Mouse (Mus musculus) midbrain, embryonic 14.5 days (tissue): ENCODE data around the gene Hip1r. TPM values are rescaled to one million over a fixed set of nuclear protein-coding genes. Genes with fewer than 3 reads are reported as not detected.
A peak's percentile ranks its signal among the peaks of the same experiment; 100 is the strongest.

Experiments used
- ATAC-seq: fragments of 200-750 bp; cut with Nextera tagmentation; 2 replicates; pipeline ENCODE4 v1.8.0; 2017; ENCODE audit warnings: moderate number of reproducible peaks, moderate library complexity; ENCODE audit not compliant: low FRiP score, low TSS enrichment
- DNase-seq: peaks from one replicate; pipeline ENCODE4 v3.0.0-alpha.2; 2015
- H3K27ac ChIP-seq: fragments of 300-500 bp; sonication (generic); replicated peaks from 2 replicates; pipeline ENCODE4 v1.5.1; 2014; ENCODE audit warnings: mild to moderate bottlenecking, low read depth, low read length, moderate library complexity
- H3K27me3 ChIP-seq: fragments of 300-500 bp; sonication (generic); 2 replicates; pipeline ENCODE4 v1.6.1; 2014; ENCODE audit warnings: low read length, control low read depth, mixed read lengths; ENCODE audit not compliant: control insufficient read depth, insufficient read depth
- H3K36me3 ChIP-seq: fragments of 300-500 bp; sonication (generic); 2 replicates; pipeline ENCODE4 v1.6.1; 2014; ENCODE audit warnings: low read length, control low read depth; ENCODE audit not compliant: control insufficient read depth, insufficient read depth
- H3K4me1 ChIP-seq: fragments of 300-500 bp; sonication (generic); 2 replicates; pipeline ENCODE4 v1.6.1; 2014; ENCODE audit warnings: mild to moderate bottlenecking, antibody characterized with exemption, low read length, control low read depth; ENCODE audit not compliant: control insufficient read depth, insufficient read depth
- H3K4me2 ChIP-seq: fragments of 300-500 bp; sonication (generic); 2 replicates; pipeline ENCODE4 v1.6.1; 2014; ENCODE audit warnings: mild to moderate bottlenecking, low read length, moderate library complexity
- H3K4me3 ChIP-seq: fragments of 300-500 bp; sonication (generic); replicated peaks from 2 replicates; pipeline ENCODE4 v1.5.1; 2014; ENCODE audit warnings: low read depth, low read length
- H3K9ac ChIP-seq: fragments of 300-500 bp; sonication (generic); replicated peaks from 2 replicates; pipeline ENCODE4 v1.6.1; 2014; ENCODE audit warnings: mild to moderate bottlenecking, low read length, moderate library complexity
- H3K9me3 ChIP-seq: fragments of 300-500 bp; sonication (generic); 2 replicates; pipeline ENCODE4 v1.6.1; 2016; ENCODE audit warnings: low read length, control low read depth, mixed read lengths; ENCODE audit not compliant: control insufficient read depth
- WGBS: fragments of 180-500 bp; shearing (Covaris S2); extraction: QIAGEN DNeasy Blood & Tissue Kit; methylation state at CpG from one replicate; pipeline ENCODE4 v1.1.7; 2014; 5-methylcytosine and 5-hydroxymethylcytosine counted together
- polyA plus RNA-seq: library from polyadenylated mRNA; unstranded; fragments of >200 nt; fragmentation: Nextera tagmentation; extraction: Ambion mirVana; gene quantifications from 2 replicates; pipeline ENCODE4 v1.2.1, GENCODE M21; 2014

Gene Hip1r
- polyA plus RNA-seq, 1 experiment from 2014 or later = 24.7 TPM

GRCm38 (mm10) chr5:124019348-124020216 is 46.2 kb downstream of the Hip1r start:
- Histone ChIP-seq H3K4me3 (no peak overlapping the region), H3K9me3 (no peaks in the 10 kb centered on the region), H3K4me1 (peaks cover 21% of the 10 kb centered on the region), H3K27me3 (no peaks in the 10 kb centered on the region), H3K36me3 (no peaks in the 10 kb centered on the region), H3K27ac (no peak overlapping the region), H3K9ac (no peak overlapping the region), H3K4me2 (no peak overlapping the region)
- ATAC-seq (no peak), DNase-seq (peak; percentile 67)
- WGBS = 64% methylated on average over 12 of the region's 12 CpGs

- no peak overlapping the region for H3K27ac ChIP-seq
- no peaks in the 10 kb centered on the region for H3K36me3 ChIP-seq
- H3K9ac ChIP-seq = no peak overlapping the region
- no peaks in the 10 kb centered on the region for H3K27me3 ChIP-seq
- H3K4me1 ChIP-seq = peaks cover 37% of the 10 kb centered on the region
- DNase-seq = no peak
- H3K4me2 ChIP-seq = no peak overlapping the region
- 92% methylated on average over 11 of the region's 11 CpGs for WGBS
- no peak overlapping the region for H3K4me3 ChIP-seq
- no peak for ATAC-seq
- H3K9me3 ChIP-seq = no peaks in the 10 kb centered on the region
Observed at GRCm38 (mm10) chr5:124021148-124021547, 47.7 kb downstream of the Hip1r start.

- Histone ChIP-seq H3K36me3 (no peaks in the 10 kb centered on the region), H3K4me1 (peaks cover 35% of the 10 kb centered on the region), H3K27me3 (no peaks in the 10 kb centered on the region), H3K4me3 (no peak overlapping the region), H3K27ac (no peak overlapping the region), H3K9ac (no peak overlapping the region), H3K4me2 (no peak overlapping the region), H3K9me3 (no peaks in the 10 kb centered on the region)
- ATAC-seq (no peak), DNase-seq (no peak)
- 61% methylated on average over 11 of the region's 11 CpGs for WGBS
Observed at GRCm38 (mm10) chr5:124021701-124022100, 48.3 kb downstream of the Hip1r start.

GRCm38 (mm10) chr5:124022365-124022764 is 48.9 kb downstream of the Hip1r start:
- H3K4me2 ChIP-seq = no peak overlapping the region
- H3K9ac ChIP-seq = no peak overlapping the region
- no peak for DNase-seq
- no peak for ATAC-seq
- H3K9me3 ChIP-seq = no peaks in the 10 kb centered on the region
- H3K4me1 ChIP-seq = peaks cover 32% of the 10 kb centered on the region
- H3K27ac ChIP-seq = no peak overlapping the region
- H3K4me3 ChIP-seq = no peak overlapping the region
- 81% methylated on average over 7 of the region's 7 CpGs for WGBS
- no peaks in the 10 kb centered on the region for H3K36me3 ChIP-seq
- H3K27me3 ChIP-seq = no peaks in the 10 kb centered on the region

GRCm38 (mm10) chr5:124024677-124025076 is 51.2 kb downstream of the Hip1r start:
- no peak overlapping the region for H3K4me2 ChIP-seq
- 36% methylated on average over 6 of the region's 6 CpGs for WGBS
- ATAC-seq = peak; percentile 50; the same call in 1 of the 2 replicates
- no peaks in the 10 kb centered on the region for H3K36me3 ChIP-seq
- H3K27ac ChIP-seq = peak overlapping the region; percentile 63
- no peaks in the 10 kb centered on the region for H3K9me3 ChIP-seq
- peaks cover 46% of the 10 kb centered on the region for H3K4me1 ChIP-seq
- peak; percentile 53 for DNase-seq
- no peak overlapping the region for H3K4me3 ChIP-seq
- H3K9ac ChIP-seq = no peak overlapping the region; the same call in 1 of the 2 replicates
- no peaks in the 10 kb centered on the region for H3K27me3 ChIP-seq

- no peak for ATAC-seq
- Histone ChIP-seq H3K9me3 (no peaks in the 10 kb centered on the region), H3K4me2 (no peak overlapping the region), H3K9ac (no peak overlapping the region; the same call in 1 of the 2 replicates), H3K27me3 (no peaks in the 10 kb centered on the region), H3K36me3 (no peaks in the 10 kb centered on the region), H3K4me3 (no peak overlapping the region), H3K4me1 (peaks cover 50% of the 10 kb centered on the region), H3K27ac (peak overlapping the region; percentile 63)
- no peak for DNase-seq
- WGBS = 46% methylated on average over 9 of the region's 9 CpGs
Observed at GRCm38 (mm10) chr5:124025146-124025545, 51.7 kb downstream of the Hip1r start.

- Histone ChIP-seq H3K9ac (no peak overlapping the region), H3K36me3 (no peaks in the 10 kb centered on the region), H3K4me2 (no peak overlapping the region), H3K9me3 (no peaks in the 10 kb centered on the region), H3K4me1 (peaks cover 51% of the 10 kb centered on the region), H3K4me3 (no peak overlapping the region), H3K27me3 (no peaks in the 10 kb centered on the region), H3K27ac (no peak overlapping the region)
- DNase-seq (no peak), ATAC-seq (no peak)
- 87% methylated on average over 15 of the region's 15 CpGs for WGBS
Observed at GRCm38 (mm10) chr5:124025587-124026441, 52.4 kb downstream of the Hip1r start.

GRCm38 (mm10) chr5:124026568-124026967 is 53.1 kb downstream of the Hip1r start:
- Histone ChIP-seq H3K4me2 (no peak overlapping the region), H3K4me3 (no peak overlapping the region), H3K27me3 (no peaks in the 10 kb centered on the region), H3K9ac (no peak overlapping the region), H3K36me3 (no peaks in the 10 kb centered on the region), H3K4me1 (peaks cover 51% of the 10 kb centered on the region), H3K27ac (no peak overlapping the region), H3K9me3 (no peaks in the 10 kb centered on the region)
- DNase-seq (no peak), ATAC-seq (no peak)
- 72% methylated on average over 5 of the region's 5 CpGs for WGBS
